Mouse (Mus musculus): ENCODE results near the gene Hoxa4.

Gene Hoxa4

GRCm38 (mm10) chr6:52190906-52191810 lies at the start of gene Hoxa4:
TSS of gene Hoxa4 (minus strand) at chr6:52191753.
- in situ Hi-C loops (cut with MboI): no loop called here

DNA sequence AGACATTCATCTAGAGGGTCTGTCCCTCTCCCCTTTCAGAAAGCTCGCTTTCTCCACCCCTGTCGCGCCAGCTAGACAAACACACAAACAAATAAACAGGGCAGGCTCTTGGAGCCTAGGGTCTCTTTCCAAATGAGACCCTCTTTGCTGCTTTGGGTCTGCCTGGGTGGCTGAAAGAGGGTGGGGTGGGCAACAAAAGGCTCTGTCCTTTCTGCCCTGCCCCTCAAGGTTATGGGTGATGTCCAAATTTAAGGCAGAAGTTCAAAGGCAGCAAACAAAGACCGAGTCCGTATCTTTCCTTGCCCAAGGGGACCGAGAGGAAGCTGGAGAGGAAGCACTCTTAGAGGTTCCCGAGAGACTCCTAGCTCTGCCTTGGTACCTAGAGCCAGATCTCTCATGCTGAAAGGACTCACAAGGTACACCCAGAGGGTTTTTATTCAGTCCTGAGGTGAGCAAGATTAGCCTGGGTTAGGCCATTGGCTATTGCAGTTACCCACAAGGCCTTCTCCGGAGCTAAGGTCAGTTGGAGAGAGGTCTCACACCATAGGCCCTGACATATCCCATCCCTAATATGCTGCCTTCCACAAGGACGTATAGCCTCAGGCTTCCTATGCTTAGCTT lies 49.6 kb upstream of the Hoxa4 start:
- in situ Hi-C loops (cut with MboI): loop anchor here (25.0 kb wide), 1 partner anchor 1429 kb away; no protein-coding TSS in a partner anchor

DNA sequence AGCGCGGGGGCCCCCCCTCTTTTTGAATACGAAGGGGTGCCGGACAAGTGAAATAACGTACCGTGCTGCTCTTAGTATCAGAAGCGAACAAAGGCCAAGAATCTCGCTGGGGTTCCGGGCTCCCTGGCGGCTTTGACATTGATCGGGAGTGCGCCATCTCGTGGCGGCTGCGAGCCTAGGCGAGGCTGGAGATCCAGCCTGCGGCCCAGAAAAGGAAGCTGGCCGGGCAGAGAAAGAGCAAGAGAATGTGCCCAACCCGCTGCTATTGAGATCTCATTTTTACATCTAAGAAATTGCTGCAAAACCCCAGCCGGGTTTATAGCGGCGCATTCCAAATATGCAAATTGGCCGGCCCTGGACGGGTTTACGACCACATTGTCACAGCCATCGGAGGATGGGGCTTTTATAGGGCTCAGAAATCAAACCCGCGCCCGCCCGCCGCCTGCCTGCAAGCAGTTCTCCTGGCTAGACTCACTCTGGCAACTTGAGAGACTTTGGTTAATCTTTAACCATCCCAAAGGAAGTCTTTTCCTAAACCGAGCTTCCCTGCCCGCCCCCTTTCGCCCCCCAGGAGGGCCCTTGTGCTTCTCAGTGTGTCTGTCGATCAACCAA lies 48.9 kb upstream of the Hoxa4 start, which contains the start of gene Hoxa10:
TSS of gene Hoxa10 (minus strand) at position 466 of the 612 bp plus-strand sequence.
- in situ Hi-C loops (cut with MboI): loop anchor here (25.0 kb wide), 1 partner anchor 1428 kb away; no protein-coding TSS in a partner anchor

DNA sequence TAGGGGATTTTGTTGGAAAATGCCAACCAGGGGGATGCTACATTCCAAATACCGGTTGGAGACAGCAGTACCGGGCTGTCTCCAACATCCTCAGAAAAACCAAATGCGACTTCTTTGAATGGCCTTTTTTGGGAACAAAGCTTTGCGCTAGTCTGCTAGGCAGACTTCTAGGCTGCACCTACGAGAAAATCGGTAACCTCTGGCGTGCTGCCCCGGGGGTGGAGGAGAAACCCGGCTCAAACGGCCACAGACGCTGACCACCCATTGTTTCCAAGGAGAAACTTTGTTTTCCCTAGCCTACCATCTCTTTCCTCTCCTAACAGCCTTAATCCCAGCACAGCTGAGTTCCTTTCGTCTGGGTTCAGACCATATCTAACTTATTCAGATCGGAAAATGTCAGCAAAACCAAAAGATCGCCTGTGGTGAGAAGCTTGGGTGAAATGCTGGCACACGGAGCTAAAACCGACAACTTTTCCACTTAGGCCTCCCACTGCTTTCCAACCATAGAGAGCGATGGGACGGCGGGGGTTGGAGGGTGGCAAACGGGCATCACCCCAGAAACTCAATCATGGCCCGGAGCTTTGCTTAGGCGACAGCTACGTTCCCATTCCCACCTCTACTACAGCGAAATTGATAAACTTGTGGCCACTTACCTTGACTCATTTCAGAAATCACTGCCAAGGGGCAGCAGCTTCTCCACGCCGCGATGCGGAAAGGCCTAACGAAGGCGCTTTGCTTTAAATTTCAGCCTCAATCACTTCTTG lies 48.3 kb upstream of the Hoxa4 start:
- in situ Hi-C loops (cut with MboI): loop anchor here (25.0 kb wide), 1 partner anchor 1428 kb away; no protein-coding TSS in a partner anchor

DNA sequence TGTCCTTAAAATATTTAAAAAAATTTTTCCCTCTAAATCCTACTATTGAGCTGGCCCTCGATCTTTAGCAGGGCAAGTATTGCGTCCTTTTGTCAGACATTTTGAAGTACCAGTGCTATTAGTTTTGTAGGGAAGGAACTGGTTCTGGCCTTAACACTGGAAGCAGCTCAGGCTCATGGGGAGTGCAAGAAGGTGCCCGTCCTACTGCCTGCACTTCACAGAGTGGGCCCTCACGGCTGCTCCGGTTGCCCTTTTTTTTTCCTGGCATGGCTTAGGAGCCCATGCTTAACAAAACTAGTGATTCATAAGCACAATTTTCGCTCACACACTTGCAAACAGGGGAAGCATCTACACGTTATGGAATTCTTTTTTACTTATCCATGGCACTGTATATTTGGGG lies 47.4 kb upstream of the Hoxa4 start:
- in situ Hi-C loops (cut with MboI): loop anchor here (25.0 kb wide), 1 partner anchor 1427 kb away; no protein-coding TSS in a partner anchor

- in situ Hi-C loops (cut with MboI): loop anchor here (25.0 kb wide), 1 partner anchor 1426 kb away; no protein-coding TSS in a partner anchor
Observed at GRCm38 (mm10) chr6:52238155-52238545, 46.6 kb upstream of the Hoxa4 start.

DNA sequence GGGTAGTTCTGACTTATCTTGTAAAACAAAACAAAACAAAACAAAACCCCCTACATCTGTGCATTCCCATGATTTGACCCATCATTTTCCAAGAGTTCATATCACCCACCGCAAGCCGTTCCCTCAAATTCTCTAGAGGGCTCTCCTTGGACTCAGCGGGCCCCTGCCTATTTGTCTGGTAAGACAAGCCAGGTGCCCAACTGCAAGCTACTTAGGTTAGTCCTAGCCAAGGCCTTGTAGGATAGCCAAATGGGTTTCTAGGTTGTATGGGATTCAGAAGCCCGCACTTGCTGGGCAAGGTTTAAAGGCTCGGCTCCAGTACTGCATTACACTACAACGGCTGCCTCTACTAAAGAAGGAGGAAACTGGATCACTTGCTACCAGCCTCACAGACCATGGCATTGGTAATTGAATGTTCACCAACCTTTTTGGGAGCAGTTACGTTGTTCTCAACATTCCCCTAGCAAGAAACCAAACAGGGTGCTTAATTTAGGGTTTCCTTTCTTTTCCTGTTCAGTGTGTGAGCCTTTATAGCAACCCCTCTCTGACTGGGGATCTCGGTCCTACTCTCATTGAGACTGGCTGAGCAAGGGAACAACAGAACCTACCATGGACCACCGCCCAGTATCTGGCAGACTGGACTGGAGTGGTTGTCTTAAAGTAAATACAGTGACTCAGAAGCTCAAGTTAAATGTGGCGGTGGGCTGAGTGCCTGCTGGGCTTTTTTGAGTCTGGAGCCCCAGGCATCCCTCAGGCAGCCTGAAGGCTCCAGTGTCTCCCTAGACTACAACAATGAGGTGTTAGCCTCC lies 46.0 kb upstream of the Hoxa4 start:
- in situ Hi-C loops (cut with MboI): loop anchor here (25.0 kb wide), 1 partner anchor 1425 kb away; no protein-coding TSS in a partner anchor

DNA sequence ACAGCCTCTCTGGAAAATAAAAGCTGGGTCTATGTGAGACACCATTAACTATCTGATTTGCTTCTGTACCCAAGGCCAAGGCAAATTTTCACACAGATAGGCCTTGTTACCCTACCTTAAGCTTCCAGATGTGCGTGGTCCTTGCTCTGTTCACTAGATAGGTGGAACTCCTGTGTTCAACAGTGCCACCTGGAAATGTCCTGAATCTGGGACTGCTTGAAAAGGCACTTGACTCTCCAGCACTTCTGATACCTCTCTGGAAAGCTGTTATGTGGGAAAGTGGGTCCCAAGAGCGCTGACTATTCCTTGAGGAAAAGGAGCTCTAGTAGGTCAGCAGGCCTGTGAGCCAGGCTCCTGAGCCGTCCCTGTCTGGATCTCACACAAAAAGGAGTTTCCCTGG lies 45.3 kb upstream of the Hoxa4 start:
- in situ Hi-C loops (cut with MboI): loop anchor here (25.0 kb wide), 1 partner anchor 1425 kb away; no protein-coding TSS in a partner anchor

GRCm38 (mm10) chr6:52235866-52236265 lies 44.3 kb upstream of the Hoxa4 start:
- in situ Hi-C loops (cut with MboI): loop anchor here (25.0 kb wide), 1 partner anchor 1424 kb away; no protein-coding TSS in a partner anchor

DNA sequence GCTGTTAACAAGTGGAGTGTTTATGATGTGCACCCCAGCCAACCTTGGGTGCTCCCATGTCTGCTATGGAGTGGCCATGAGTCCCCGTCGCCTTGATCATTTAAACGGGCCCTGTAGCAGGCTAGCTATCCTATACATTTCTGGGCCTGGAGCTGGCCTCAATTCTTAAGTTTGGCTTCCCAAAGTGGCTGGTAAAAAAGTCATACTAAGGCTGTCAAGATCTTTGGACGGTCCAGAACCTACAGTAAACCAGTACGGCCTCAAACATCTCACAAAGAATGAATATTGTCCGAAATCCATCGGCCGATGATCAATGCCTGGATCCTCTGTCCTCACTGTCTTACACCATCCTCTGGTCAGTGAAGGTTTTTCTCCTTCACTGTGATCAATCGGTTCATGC lies 43.7 kb upstream of the Hoxa4 start:
- in situ Hi-C loops (cut with MboI): loop anchor here (25.0 kb wide), 1 partner anchor 1423 kb away; no protein-coding TSS in a partner anchor

DNA sequence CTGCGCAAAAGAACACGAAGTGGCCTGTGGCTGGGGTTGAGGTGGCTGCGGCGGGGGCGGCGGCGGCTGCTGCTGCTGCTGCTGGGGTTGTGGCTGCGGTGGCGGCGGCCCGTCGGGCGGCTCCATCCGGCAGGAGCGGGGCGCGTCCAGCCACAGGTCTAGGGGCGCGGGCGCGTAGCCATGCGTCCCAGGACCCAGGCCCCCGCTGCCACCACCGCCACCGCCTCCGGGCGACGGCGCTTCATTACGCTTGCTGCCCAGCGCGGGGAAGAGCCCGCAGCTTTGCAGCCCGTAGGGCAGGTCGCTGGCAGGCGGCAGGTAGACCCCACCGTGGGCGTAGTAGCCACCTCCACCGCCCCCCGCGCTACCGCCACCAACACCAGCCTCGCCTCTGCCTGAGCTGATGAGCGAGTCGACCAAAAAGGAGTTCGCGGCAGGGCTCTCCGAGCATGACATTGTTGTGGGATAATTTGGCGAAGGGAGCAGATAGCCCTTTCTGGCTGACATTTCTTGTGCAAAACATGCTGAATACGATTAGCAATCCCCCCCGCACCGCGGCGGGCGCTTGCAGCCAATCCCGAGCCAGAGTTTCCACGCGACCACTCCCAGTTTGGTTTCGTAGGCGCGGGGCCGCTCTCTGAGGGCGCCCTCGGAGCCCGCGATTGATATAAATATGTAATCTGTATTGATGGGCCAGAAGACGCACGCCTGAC lies 43.0 kb upstream of the Hoxa4 start:
- in situ Hi-C loops (cut with MboI): loop anchor here (25.0 kb wide), 1 partner anchor 1422 kb away; no protein-coding TSS in a partner anchor

- in situ Hi-C loops (cut with MboI): loop anchor here (25.0 kb wide), 1 partner anchor 1421 kb away; no protein-coding TSS in a partner anchor
Observed at GRCm38 (mm10) chr6:52233546-52234427, 42.2 kb upstream of the Hoxa4 start.

GRCm38 (mm10) chr6:52232984-52233545 lies 41.5 kb upstream of the Hoxa4 start:
- in situ Hi-C loops (cut with MboI): loop anchor here (25.0 kb wide), 1 partner anchor 1421 kb away; no protein-coding TSS in a partner anchor

GRCm38 (mm10) chr6:52232568-52232965 lies 41.0 kb upstream of the Hoxa4 start:
- in situ Hi-C loops (cut with MboI): loop anchor here (25.0 kb wide), 1 partner anchor 1420 kb away; no protein-coding TSS in a partner anchor

DNA sequence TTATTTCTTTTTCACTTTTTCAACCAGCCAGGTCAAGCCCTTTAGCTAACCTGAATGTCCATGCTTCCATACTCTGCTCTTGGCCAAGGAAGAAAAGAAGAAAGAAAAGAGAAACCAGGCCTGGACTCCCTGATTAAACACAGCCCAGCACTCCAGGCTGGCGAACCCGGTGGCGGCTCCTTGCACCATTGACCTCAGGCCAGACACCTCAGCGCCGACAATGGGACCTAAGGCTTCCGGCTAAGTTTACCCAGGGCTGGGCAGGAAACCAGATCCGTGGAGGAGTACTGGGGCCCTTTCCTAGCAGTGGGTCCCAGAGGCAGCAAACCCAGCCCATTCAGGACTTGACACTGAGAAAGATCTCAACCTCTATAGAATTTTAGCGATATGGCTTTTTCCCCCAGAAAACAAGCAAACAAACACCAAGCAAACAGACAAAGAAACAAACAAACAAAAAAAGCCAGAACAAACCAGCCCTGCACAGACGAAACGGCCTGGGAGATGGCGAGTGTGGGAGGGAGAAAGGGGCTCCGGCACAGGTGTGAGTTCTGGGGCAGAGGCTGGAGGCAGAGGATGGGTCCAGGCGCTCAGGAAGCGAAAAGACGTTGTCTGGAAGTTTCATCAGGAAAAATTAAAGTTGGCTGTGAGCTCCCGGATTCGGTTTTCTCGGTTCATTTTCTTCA lies 40.5 kb upstream of the Hoxa4 start:
- in situ Hi-C loops (cut with MboI): loop anchor here (25.0 kb wide), 1 partner anchor 1420 kb away; no protein-coding TSS in a partner anchor

DNA sequence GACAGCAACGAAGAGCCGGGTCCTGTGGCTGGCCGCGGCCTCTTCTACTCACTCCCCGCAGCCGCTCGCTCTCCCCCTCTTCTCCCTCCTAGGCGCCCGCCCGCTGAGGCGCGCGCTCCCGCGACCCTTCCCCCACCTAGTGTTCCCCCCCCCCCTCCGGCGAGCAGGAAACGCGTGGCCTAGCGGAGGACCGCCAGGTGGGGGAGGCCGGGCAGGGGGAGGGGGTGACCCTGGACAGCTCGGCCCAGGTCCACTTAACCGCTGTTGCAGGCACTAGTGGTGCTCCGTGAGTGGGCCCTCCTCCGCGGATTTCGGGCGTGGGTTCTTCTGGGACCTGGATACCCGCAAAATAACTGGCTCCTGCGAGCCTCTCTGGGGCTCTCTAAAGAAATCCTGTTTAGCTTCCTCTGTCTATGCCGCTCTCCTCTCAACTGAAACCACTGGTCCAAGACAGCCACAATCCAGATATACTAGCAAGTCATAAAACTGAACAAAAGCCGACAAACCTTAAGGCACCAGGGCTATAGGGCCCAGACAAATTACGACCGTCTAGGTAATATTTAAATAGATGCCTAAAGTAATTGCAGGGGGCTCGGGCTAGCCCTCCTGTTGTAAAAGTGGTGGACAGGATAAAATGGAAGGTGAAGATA lies 39.1 kb upstream of the Hoxa4 start, which contains the start of gene Hoxa9:
TSS of gene Hoxa9 (minus strand) at position 574 of the 650 bp plus-strand sequence.
- in situ Hi-C loops (cut with MboI): loop anchor here (25.0 kb wide), 1 partner anchor 1418 kb away; no protein-coding TSS in a partner anchor
